Mouse (Mus musculus) heart, embryonic 16.5 days (tissue): ENCODE data around the gene Sag. TPM values are rescaled to one million over a fixed set of nuclear protein-coding genes. Genes with fewer than 3 reads are reported as not detected.

ENCODE experiments used
- ATAC-seq: fragments of 200-750 bp; cut with Nextera tagmentation; replicated peaks from 2 replicates; pipeline ENCODE4 v1.8.0; 2017; ENCODE audit warnings: moderate number of reproducible peaks; ENCODE audit not compliant: insufficient read depth, low FRiP score; ENCODE audit errors: extremely low read depth
- H3K27ac ChIP-seq: fragments of 300-500 bp; sonication (generic); 2 replicates; pipeline ENCODE4 v1.5.1; 2014; ENCODE audit warnings: mild to moderate bottlenecking, low read length, control low read depth, moderate library complexity
- H3K27me3 ChIP-seq: fragments of 300-500 bp; sonication (generic); 2 replicates; pipeline ENCODE4 v1.6.1; 2014; ENCODE audit warnings: low read length, mixed read lengths; ENCODE audit not compliant: control insufficient read depth, insufficient read depth
- H3K36me3 ChIP-seq: fragments of 300-500 bp; sonication (generic); 2 replicates; pipeline ENCODE4 v1.6.1; 2014; ENCODE audit not compliant: control insufficient read depth, insufficient read depth
- H3K4me1 ChIP-seq: fragments of 300-500 bp; sonication (generic); 2 replicates; pipeline ENCODE4 v1.6.1; 2014; ENCODE audit warnings: low read length, mixed read lengths; ENCODE audit not compliant: control insufficient read depth, insufficient read depth
- H3K4me2 ChIP-seq: fragments of 300-500 bp; sonication (generic); 2 replicates; pipeline ENCODE4 v1.6.1; 2014; ENCODE audit warnings: low read depth, mild to moderate bottlenecking, control low read depth, low read length
- H3K4me3 ChIP-seq: fragments of 300-500 bp; sonication (generic); 2 replicates; pipeline ENCODE4 v1.5.1; 2014; ENCODE audit warnings: mild to moderate bottlenecking, control low read depth, low read length
- H3K9ac ChIP-seq: fragments of 300-500 bp; sonication (generic); 2 replicates; pipeline ENCODE4 v1.6.1; 2014; ENCODE audit warnings: low read length, control low read depth
- H3K9me3 ChIP-seq: fragments of 300-500 bp; sonication (generic); replicated peaks from 2 replicates; pipeline ENCODE4 v1.6.1; 2016; ENCODE audit warnings: low read length; ENCODE audit not compliant: control insufficient read depth
- WGBS: fragments of 180-500 bp; shearing (Covaris S2); extraction: QIAGEN DNeasy Blood & Tissue Kit; methylation state at CpG from one replicate; pipeline ENCODE4 v1.1.7; 2014; 5-methylcytosine and 5-hydroxymethylcytosine counted together
- polyA plus RNA-seq: library from polyadenylated mRNA; unstranded; fragments of >200 nt; fragmentation: Nextera tagmentation; extraction: Ambion mirVana; gene quantifications from 2 replicates; pipeline ENCODE4 v1.2.1, GENCODE M21; 2015

The Sag gene
- polyA plus RNA-seq, 1 experiment from 2014 or later, result 0.75 TPM

- H3K4me3 ChIP-seq, result no peak overlapping the region
- H3K27ac ChIP-seq, result no peak overlapping the region
- no peak overlapping the region for H3K9ac ChIP-seq
- no peaks in the 10 kb centered on the region for H3K27me3 ChIP-seq
- H3K4me1 ChIP-seq, result peaks cover 70% of the 10 kb centered on the region
- no peaks in the 10 kb centered on the region for H3K9me3 ChIP-seq
- WGBS, result 85% methylated on average over 1 of the region's 1 CpGs
- no peak overlapping the region for H3K4me2 ChIP-seq
- H3K36me3 ChIP-seq, result no peaks in the 10 kb centered on the region
- no peak for ATAC-seq
These were observed 72.6 kb downstream of the Sag start for GRCm38 (mm10) chr1:87876065-87876464.

- no peaks in the 10 kb centered on the region for H3K27me3 ChIP-seq
- H3K36me3 ChIP-seq, result no peaks in the 10 kb centered on the region
- 0 out of 2 replicates have a peak overlapping the region, but pooled peaks have one; percentile 39 for H3K9ac ChIP-seq
- no peaks in the 10 kb centered on the region for H3K9me3 ChIP-seq
- H3K4me1 ChIP-seq, result peaks cover 71% of the 10 kb centered on the region
- no peak overlapping the region for H3K4me3 ChIP-seq
- H3K27ac ChIP-seq, result peak overlapping the region; percentile 93
- H3K4me2 ChIP-seq, result peak overlapping the region; percentile 26
- no peak for ATAC-seq
- 38% methylated on average over 9 of the region's 9 CpGs for WGBS
These were observed 74.2 kb downstream of the Sag start for GRCm38 (mm10) chr1:87877552-87878283.

GRCm38 (mm10) chr1:87879034-87879433 lies 75.6 kb downstream of the Sag start:
- Histone ChIP-seq H3K27ac (peak overlapping the region; percentile 93), H3K36me3 (0 out of 2 replicates have a peak, but pooled peaks cover 2% of the 10 kb centered on the region), H3K4me1 (peaks cover 67% of the 10 kb centered on the region), H3K27me3 (no peaks in the 10 kb centered on the region), H3K4me2 (no peak overlapping the region), H3K4me3 (no peak overlapping the region), H3K9me3 (no peaks in the 10 kb centered on the region), H3K9ac (no peak overlapping the region)
- ATAC-seq, result no peak
- WGBS, result 83% methylated on average over 3 of the region's 3 CpGs

- H3K9me3 ChIP-seq, result no peaks in the 10 kb centered on the region
- no peak overlapping the region for H3K4me3 ChIP-seq
- peak overlapping the region; percentile 93 for H3K27ac ChIP-seq
- no peak overlapping the region for H3K4me2 ChIP-seq
- WGBS, result 13% methylated on average over 3 of the region's 3 CpGs
- peak; percentile 80 for ATAC-seq
- peaks cover 8% of the 10 kb centered on the region; the same call in 1 of the 2 replicates for H3K36me3 ChIP-seq
- no peaks in the 10 kb centered on the region for H3K27me3 ChIP-seq
- H3K9ac ChIP-seq, result no peak overlapping the region; the same call in 1 of the 2 replicates
- H3K4me1 ChIP-seq, result peaks cover 62% of the 10 kb centered on the region
These were observed 76.2 kb downstream of the Sag start for GRCm38 (mm10) chr1:87879494-87880325.

- Histone ChIP-seq H3K4me2 (no peak overlapping the region), H3K4me1 (peaks cover 58% of the 10 kb centered on the region), H3K36me3 (peaks cover 9% of the 10 kb centered on the region; the same call in 1 of the 2 replicates), H3K9ac (no peak overlapping the region; the same call in 1 of the 2 replicates), H3K27me3 (no peaks in the 10 kb centered on the region), H3K9me3 (no peaks in the 10 kb centered on the region), H3K4me3 (no peak overlapping the region), H3K27ac (peak overlapping the region; percentile 93)
- 76% methylated on average over 6 of the region's 6 CpGs for whole genome bisulfite sequencing
- no peak for ATAC-seq
These were observed 76.8 kb downstream of the Sag start for GRCm38 (mm10) chr1:87880326-87880627.

- peak; percentile 31; the same call in 1 of the 2 replicates for ATAC-seq
- Histone ChIP-seq H3K9me3 (no peaks in the 10 kb centered on the region), H3K4me2 (peak overlapping the region; percentile 1; the same call in 1 of the 2 replicates), H3K27me3 (no peaks in the 10 kb centered on the region), H3K36me3 (peaks cover 9% of the 10 kb centered on the region; the same call in 1 of the 2 replicates), H3K27ac (peak overlapping the region; percentile 93), H3K4me3 (no peak overlapping the region), H3K4me1 (peaks cover 56% of the 10 kb centered on the region), H3K9ac (no peak overlapping the region)
- 11% methylated on average over 2 of the region's 2 CpGs for WGBS
These were observed 77.4 kb downstream of the Sag start for GRCm38 (mm10) chr1:87880856-87881255.

GRCm38 (mm10) chr1:87881726-87882125 lies 78.2 kb downstream of the Sag start:
- H3K9me3 ChIP-seq, result no peaks in the 10 kb centered on the region
- H3K4me3 ChIP-seq, result no peak overlapping the region
- no peak for ATAC-seq
- peak overlapping the region; percentile 93 for H3K27ac ChIP-seq
- H3K4me2 ChIP-seq, result no peak overlapping the region
- no peak overlapping the region for H3K9ac ChIP-seq
- no peaks in the 10 kb centered on the region for H3K27me3 ChIP-seq
- peaks cover 52% of the 10 kb centered on the region for H3K4me1 ChIP-seq
- 44% methylated on average over 4 of the region's 4 CpGs for WGBS
- peaks cover 11% of the 10 kb centered on the region; the same call in 1 of the 2 replicates for H3K36me3 ChIP-seq

- H3K27ac ChIP-seq, result no peak overlapping the region
- H3K4me3 ChIP-seq, result no peak overlapping the region
- ATAC-seq, result no peak
- no peaks in the 10 kb centered on the region for H3K27me3 ChIP-seq
- no peak overlapping the region for H3K9ac ChIP-seq
- peaks cover 11% of the 10 kb centered on the region; the same call in 1 of the 2 replicates for H3K36me3 ChIP-seq
- no peaks in the 10 kb centered on the region for H3K9me3 ChIP-seq
- H3K4me1 ChIP-seq, result peaks cover 47% of the 10 kb centered on the region
- H3K4me2 ChIP-seq, result no peak overlapping the region
These were observed 79.1 kb downstream of the Sag start for GRCm38 (mm10) chr1:87882554-87882953.

GRCm38 (mm10) chr1:87890960-87891359 lies 87.5 kb downstream of the Sag start:
- Histone ChIP-seq H3K9ac (no peak overlapping the region), H3K27me3 (no peaks in the 10 kb centered on the region), H3K4me2 (no peak overlapping the region), H3K4me1 (peaks cover 9% of the 10 kb centered on the region; the same call in 1 of the 2 replicates), H3K27ac (0 out of 2 replicates have a peak overlapping the region, but pooled peaks have one; percentile 2), H3K4me3 (no peak overlapping the region), H3K36me3 (peaks cover 2% of the 10 kb centered on the region; the same call in 1 of the 2 replicates), H3K9me3 (no peaks in the 10 kb centered on the region)
- ATAC-seq, result no peak
- 67% methylated on average over 1 of the region's 1 CpGs for WGBS
